Mouse (Mus musculus) spleen, adult 2 months (tissue): ENCODE measurements around the gene Tipin.

Source experiments
- CTCF ChIP-seq: fragments of 200-500 bp; IDR thresholded peaks from 2 replicates; pipeline ENCODE4 v1.5.1; 2011; ENCODE audit warnings: mild to moderate bottlenecking, inconsistent platforms; ENCODE audit not compliant: insufficient read depth, insufficient read length, insufficient replicate concordance; ENCODE audit errors: extremely low read depth
- POLR2A ChIP-seq: fragments of 200-500 bp; IDR thresholded peaks from 2 replicates; pipeline ENCODE4 v1.6.1; 2011; ENCODE audit warnings: low read depth, low read length, inconsistent platforms

DNA sequence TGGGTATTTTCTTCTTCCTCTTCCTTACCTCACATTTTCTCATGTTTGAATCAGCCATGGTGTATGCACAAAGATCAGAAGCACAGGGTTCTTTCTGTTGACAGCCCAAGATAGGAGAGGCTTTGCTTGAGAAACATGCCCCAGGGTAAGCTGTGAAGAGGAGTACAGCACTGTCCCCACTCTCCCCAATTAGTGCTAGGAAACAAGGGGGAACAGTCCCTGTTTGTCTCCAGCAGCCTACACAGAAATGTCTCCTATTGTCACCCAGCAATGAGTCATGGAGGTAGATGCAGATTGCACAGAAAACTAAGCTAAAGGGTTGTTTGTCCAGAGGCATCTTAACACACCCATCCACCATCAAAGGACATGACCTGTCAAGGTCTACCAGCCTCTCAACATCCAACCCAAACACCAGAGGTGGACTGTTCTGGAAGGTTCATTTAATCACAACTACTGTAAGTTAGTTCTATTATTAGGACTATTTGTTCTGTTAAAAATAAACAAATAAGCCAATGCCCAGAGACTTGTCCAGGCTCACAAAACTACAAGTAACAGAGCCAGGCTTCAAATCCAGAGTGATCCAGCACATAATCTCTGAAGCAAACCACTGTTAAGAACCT is 31.2 kb upstream of the Tipin start:
- TF ChIP-seq CTCF: no peak
- TF ChIP-seq POLR2A: no peak
